Mouse (Mus musculus): ENCODE measurements around the gene Mical3. TPM values are rescaled to one million over a fixed set of nuclear protein-coding genes. Genes with fewer than 3 reads are reported as not detected.

The Mical3 gene
- total RNA-seq, 1 experiment = 30.0 TPM

- TF ChIP-seq MAFK (IDR thresholded peaks at IDR 0.05; ENCODE audit: insufficient read depth, low read depth, low read length) (no peak), ZC3H11A (IDR thresholded peaks at IDR 0.05; ENCODE audit: borderline replicate concordance, low read depth, low read length) (no peak), HCFC1 (IDR thresholded peaks at IDR 0.05; ENCODE audit: borderline replicate concordance, insufficient read depth, low read length) (no peak), ZNF384 (IDR thresholded peaks at IDR 0.05; ENCODE audit: low read depth, low read length) (no peak), CHD2 (IDR thresholded peaks at IDR 0.05; ENCODE audit: low read depth, low read length) (no peak)
- Histone ChIP-seq H3K4me1 (ENCODE audit: control insufficient read depth in 2 of 2, insufficient read depth in 2 of 2, low read length in 2 of 2, poor library complexity in 1 of 2) (peaks cover 0 to 3% of the 10 kb centered on the region in 2 experiments; a peak in 1 of 4 replicates), H3K4me3 (ENCODE audit: insufficient read depth in 1 of 2, low read depth in 1 of 2, low read length in 2 of 2, poor library complexity in 1 of 2, severe bottlenecking in 1 of 2) (no peak overlapping the region), H3K36me3 (ENCODE audit: control insufficient read depth, insufficient read depth, low read length, poor library complexity, severe bottlenecking) (peaks cover 2% of the 10 kb centered on the region; the same call in 1 of the 2 replicates), H3K9ac (ENCODE audit: insufficient read depth, low read depth, low read length, poor library complexity, severe bottlenecking) (no peak overlapping the region), H3K27ac (ENCODE audit: insufficient read depth, low read depth, low read length, poor library complexity, severe bottlenecking) (no peak overlapping the region), H3K9me3 (ENCODE audit: control insufficient read depth, insufficient read depth, low read depth, low read length) (no peaks in the 10 kb centered on the region)
- in situ Hi-C loops (cut with MboI; ENCODE audit: low sequenced_read_pairs in 2 of 2, unreplicated experiment in 2 of 2) = no loop called here
- DNase-seq (ENCODE audit: low read depth, low spot score) = no peak
Observed at GRCm38 (mm10) chr6:121099831-121100230, 31.0 kb downstream of the Mical3 start.

GRCm38 (mm10) chr6:121099228-121099608 is 31.6 kb downstream of the Mical3 start:
- TF ChIP-seq MAFK (IDR thresholded peaks at IDR 0.05; ENCODE audit: insufficient read depth, low read depth, low read length) (no peak), CHD2 (IDR thresholded peaks at IDR 0.05; ENCODE audit: low read depth, low read length) (no peak), HCFC1 (IDR thresholded peaks at IDR 0.05; ENCODE audit: borderline replicate concordance, insufficient read depth, low read length) (no peak), ZC3H11A (IDR thresholded peaks at IDR 0.05; ENCODE audit: borderline replicate concordance, low read depth, low read length) (no peak), ZNF384 (IDR thresholded peaks at IDR 0.05; ENCODE audit: low read depth, low read length) (no peak)
- H3K9ac ChIP-seq (ENCODE audit: insufficient read depth, low read depth, low read length, poor library complexity, severe bottlenecking) = no peak overlapping the region
- peaks cover 0 to 4% of the 10 kb centered on the region in 2 experiments; a peak in 1 of 4 replicates for H3K4me1 ChIP-seq (ENCODE audit: control insufficient read depth in 2 of 2, insufficient read depth in 2 of 2, low read length in 2 of 2, poor library complexity in 1 of 2)
- H3K9me3 ChIP-seq (ENCODE audit: control insufficient read depth, insufficient read depth, low read depth, low read length) = no peaks in the 10 kb centered on the region
- H3K4me3 ChIP-seq (ENCODE audit: insufficient read depth in 1 of 2, low read depth in 1 of 2, low read length in 2 of 2, poor library complexity in 1 of 2, severe bottlenecking in 1 of 2) = no peak overlapping the region
- no peak for DNase-seq (ENCODE audit: low read depth, low spot score)
- peaks cover 2% of the 10 kb centered on the region; the same call in 1 of the 2 replicates for H3K36me3 ChIP-seq (ENCODE audit: control insufficient read depth, insufficient read depth, low read length, poor library complexity, severe bottlenecking)
- no peak overlapping the region for H3K27ac ChIP-seq (ENCODE audit: insufficient read depth, low read depth, low read length, poor library complexity, severe bottlenecking)
- in situ Hi-C loops (cut with MboI; ENCODE audit: low sequenced_read_pairs in 2 of 2, unreplicated experiment in 2 of 2) = no loop called here

GRCm38 (mm10) chr6:121098511-121099227 is 32.1 kb downstream of the Mical3 start:
- in situ Hi-C loops (cut with MboI; ENCODE audit: low sequenced_read_pairs in 2 of 2, unreplicated experiment in 2 of 2) = no loop called here
- Histone ChIP-seq H3K4me1 (ENCODE audit: control insufficient read depth in 2 of 2, insufficient read depth in 2 of 2, low read length in 2 of 2, poor library complexity in 1 of 2) (peaks cover 0 to 5% of the 10 kb centered on the region in 2 experiments; a peak in 1 of 4 replicates), H3K4me3 (ENCODE audit: insufficient read depth in 1 of 2, low read depth in 1 of 2, low read length in 2 of 2, poor library complexity in 1 of 2, severe bottlenecking in 1 of 2) (no peak overlapping the region), H3K27ac (ENCODE audit: insufficient read depth, low read depth, low read length, poor library complexity, severe bottlenecking) (no peak overlapping the region), H3K9me3 (ENCODE audit: control insufficient read depth, insufficient read depth, low read depth, low read length) (no peaks in the 10 kb centered on the region), H3K9ac (ENCODE audit: insufficient read depth, low read depth, low read length, poor library complexity, severe bottlenecking) (no peak overlapping the region), H3K36me3 (ENCODE audit: control insufficient read depth, insufficient read depth, low read length, poor library complexity, severe bottlenecking) (peaks cover 2% of the 10 kb centered on the region; the same call in 1 of the 2 replicates)
- TF ChIP-seq MAFK (IDR thresholded peaks at IDR 0.05; ENCODE audit: insufficient read depth, low read depth, low read length) = no peak
- no peak for TF ChIP-seq HCFC1 (IDR thresholded peaks at IDR 0.05; ENCODE audit: borderline replicate concordance, insufficient read depth, low read length)
- TF ChIP-seq ZC3H11A (IDR thresholded peaks at IDR 0.05; ENCODE audit: borderline replicate concordance, low read depth, low read length) = no peak
- TF ChIP-seq CHD2 (IDR thresholded peaks at IDR 0.05; ENCODE audit: low read depth, low read length) = no peak
- no peak for TF ChIP-seq ZNF384 (IDR thresholded peaks at IDR 0.05; ENCODE audit: low read depth, low read length)
- no peak for DNase-seq (ENCODE audit: low read depth, low spot score)

DNA sequence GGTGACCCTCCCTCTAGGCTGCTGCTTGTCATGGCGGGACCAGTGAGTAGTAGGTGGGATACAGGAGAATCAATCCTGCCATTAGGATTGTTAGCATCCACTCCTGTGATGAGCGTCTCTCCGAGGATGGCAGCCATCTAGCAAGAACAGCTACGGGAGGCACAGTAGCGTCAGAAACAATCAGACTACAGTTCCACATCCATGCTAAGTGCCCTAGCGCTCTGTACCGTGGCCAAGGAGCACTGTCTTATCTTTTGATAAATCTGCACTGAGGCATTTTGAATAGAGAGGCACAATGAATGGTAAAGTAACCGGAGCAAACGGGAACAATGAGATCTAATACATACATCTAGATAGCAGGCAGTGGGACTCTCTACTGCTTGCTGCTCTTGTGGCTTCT is 32.7 kb downstream of the Mical3 start:
- Histone ChIP-seq H3K36me3 (ENCODE audit: control insufficient read depth, insufficient read depth, low read length, poor library complexity, severe bottlenecking) (peaks cover 2% of the 10 kb centered on the region; the same call in 1 of the 2 replicates), H3K4me1 (ENCODE audit: control insufficient read depth in 2 of 2, insufficient read depth in 2 of 2, low read length in 2 of 2, poor library complexity in 1 of 2) (peaks cover 0 to 3% of the 10 kb centered on the region in 2 experiments; a peak in 1 of 4 replicates), H3K4me3 (ENCODE audit: insufficient read depth in 1 of 2, low read depth in 1 of 2, low read length in 2 of 2, poor library complexity in 1 of 2, severe bottlenecking in 1 of 2) (no peak overlapping the region), H3K9me3 (ENCODE audit: control insufficient read depth, insufficient read depth, low read depth, low read length) (no peaks in the 10 kb centered on the region), H3K9ac (ENCODE audit: insufficient read depth, low read depth, low read length, poor library complexity, severe bottlenecking) (no peak overlapping the region), H3K27ac (ENCODE audit: insufficient read depth, low read depth, low read length, poor library complexity, severe bottlenecking) (no peak overlapping the region)
- DNase-seq (ENCODE audit: low read depth, low spot score) = no peak
- in situ Hi-C loops (cut with MboI; ENCODE audit: low sequenced_read_pairs in 2 of 2, unreplicated experiment in 2 of 2) = no loop called here
- TF ChIP-seq MAFK (IDR thresholded peaks at IDR 0.05; ENCODE audit: insufficient read depth, low read depth, low read length) = no peak
- no peak for TF ChIP-seq ZC3H11A (IDR thresholded peaks at IDR 0.05; ENCODE audit: borderline replicate concordance, low read depth, low read length)

Data from ES-E14 (cell line).